Mouse (Mus musculus) CH12.LX (cell line): Measurements from ENCODE around the gene Gramd1b. TPM values are rescaled to one million over a fixed set of nuclear protein-coding genes. Genes with fewer than 3 reads are reported as not detected.

Source experiments
- DNase-seq: peaks from one replicate; pipeline ENCODE4 v3.0.0-alpha.2; 2013; ENCODE audit errors: extremely low read depth
- H3K27ac ChIP-seq: 2 replicates; pipeline ENCODE4 v1.5.1; 2012; ENCODE audit warnings: low read depth, mild to moderate bottlenecking, control low read depth, moderate library complexity; ENCODE audit not compliant: insufficient read depth
- H3K27me3 ChIP-seq: replicated peaks from 2 replicates; pipeline ENCODE3; 2012; ENCODE audit warnings: inconsistent platforms
- H3K36me3 ChIP-seq, 2 experiments: replicated peaks in 1 of 2; 2 replicates each; pipeline versions ENCODE3 to v1.6.1; 2012; ENCODE audit warnings: inconsistent platforms in 1 of 2, low read length in 1 of 2, mild to moderate bottlenecking in 1 of 2, mixed read lengths in 1 of 2, moderate library complexity in 1 of 2; ENCODE audit not compliant: control insufficient read depth in 1 of 2, insufficient read depth in 1 of 2
- H3K4me1 ChIP-seq, 2 experiments: 2 replicates each; pipeline ENCODE4 v1.6.1; 2012; ENCODE audit warnings: inconsistent platforms in 1 of 2, moderate library complexity in 1 of 2; ENCODE audit not compliant: insufficient read depth in 2 of 2, control insufficient read depth in 1 of 2
- H3K4me2 ChIP-seq: 2 replicates; pipeline ENCODE4 v1.6.1; 2012; ENCODE audit warnings: low read depth, mild to moderate bottlenecking, control low read depth; ENCODE audit not compliant: poor library complexity, insufficient read depth, severe bottlenecking
- H3K4me3 ChIP-seq, 3 experiments: fragments of 150-350 bp in 1 of 3; sonication (generic) in 1 of 3; replicated peaks in 1 of 3; 2 replicates each; pipeline versions ENCODE3 to v1.5.1; 2011 to 2012; ENCODE audit warnings: low read depth in 2 of 3, low read length in 2 of 3, mild to moderate bottlenecking in 2 of 3, moderate library complexity in 2 of 3, control low read depth in 1 of 3, improper control_type of control experiment in 1 of 3, inconsistent platforms in 1 of 3, mixed read lengths in 1 of 3; ENCODE audit not compliant: poor library complexity in 1 of 3
- H3K79me2 ChIP-seq: replicated peaks from 2 replicates; pipeline ENCODE4 v1.6.1; 2012; ENCODE audit warnings: mild to moderate bottlenecking, moderate library complexity; ENCODE audit not compliant: control insufficient read depth, poor library complexity, insufficient read depth, severe bottlenecking; ENCODE audit errors: extremely low read depth
- H3K9ac ChIP-seq: 2 replicates; pipeline ENCODE4 v1.6.1; 2012; ENCODE audit warnings: low read depth, mild to moderate bottlenecking, control low read depth, moderate library complexity; ENCODE audit not compliant: insufficient read depth
- H3K9me3 ChIP-seq: replicated peaks from 2 replicates; pipeline ENCODE3; 2012; ENCODE audit warnings: low read length, inconsistent platforms, mixed read lengths
- CTCF ChIP-seq, 2 experiments: IDR thresholded peaks in 1 of 2; conservative IDR thresholded peaks in 1 of 2; 2 replicates each; pipeline ENCODE4 v1.5.1; 2011 to 2012; ENCODE audit warnings: low read depth in 2 of 2, low read length in 2 of 2, improper control_type of control experiment in 1 of 2, inconsistent platforms in 1 of 2, mild to moderate bottlenecking in 1 of 2, moderate library complexity in 1 of 2
- EP300 ChIP-seq: IDR thresholded peaks from 2 replicates; pipeline ENCODE4 v1.6.1; 2011; ENCODE audit warnings: low read length, improper control_type of control experiment
- JUN ChIP-seq: IDR thresholded peaks from 2 replicates; pipeline ENCODE4 v1.6.1; 2011; ENCODE audit warnings: low read depth, mild to moderate bottlenecking, low read length, improper control_type of control experiment, moderate library complexity; ENCODE audit not compliant: insufficient read depth
- JUND ChIP-seq: conservative IDR thresholded peaks from 2 replicates; pipeline ENCODE4 v1.6.1; 2011; ENCODE audit warnings: low read depth, low read length, improper control_type of control experiment
- MAX ChIP-seq: IDR thresholded peaks from 2 replicates; pipeline ENCODE4 v1.6.1; 2011; ENCODE audit warnings: low read length, improper control_type of control experiment
- MAZ ChIP-seq: IDR thresholded peaks from 2 replicates; pipeline ENCODE4 v1.6.1; 2012; ENCODE audit warnings: low read depth, mild to moderate bottlenecking, inconsistent platforms, low read length, improper control_type of control experiment, moderate library complexity
- MEF2A ChIP-seq: IDR thresholded peaks from 2 replicates; pipeline ENCODE4 v1.6.1; 2014; ENCODE audit warnings: low read depth, mild to moderate bottlenecking, inconsistent platforms, low read length, improper control_type of control experiment, borderline replicate concordance
- MXI1 ChIP-seq: IDR thresholded peaks from 2 replicates; pipeline ENCODE4 v1.6.1; 2011; ENCODE audit warnings: mild to moderate bottlenecking, low read depth, low read length, improper control_type of control experiment
- PAX5 ChIP-seq: IDR thresholded peaks from 2 replicates; pipeline ENCODE4 v1.6.1; 2012; ENCODE audit warnings: low read length, inconsistent platforms, mixed read lengths
- RAD21 ChIP-seq: IDR thresholded peaks from 2 replicates; pipeline ENCODE4 v1.6.1; 2011; ENCODE audit warnings: low read depth, mild to moderate bottlenecking, low read length, improper control_type of control experiment, moderate library complexity
- SMC3 ChIP-seq: IDR thresholded peaks from 2 replicates; pipeline ENCODE4 v1.6.1; 2011; ENCODE audit warnings: low read depth, low read length, improper control_type of control experiment
- TBP ChIP-seq: conservative IDR thresholded peaks from 2 replicates; pipeline ENCODE4 v1.6.1; 2011; ENCODE audit warnings: low read depth, low read length, improper control_type of control experiment
- TCF12 ChIP-seq: IDR thresholded peaks from 2 replicates; pipeline ENCODE4 v1.6.1; 2014; ENCODE audit warnings: low read depth, mild to moderate bottlenecking, inconsistent platforms, low read length, improper control_type of control experiment
- USF1 ChIP-seq: IDR thresholded peaks from 2 replicates; pipeline ENCODE4 v1.6.1; 2014; ENCODE audit warnings: low read depth, mild to moderate bottlenecking, inconsistent platforms, low read length, improper control_type of control experiment
- USF2 ChIP-seq: conservative IDR thresholded peaks from 2 replicates; pipeline ENCODE4 v1.6.1; 2011; ENCODE audit warnings: low read depth, low read length, improper control_type of control experiment
- ZC3H11A ChIP-seq: IDR thresholded peaks from 2 replicates; pipeline ENCODE4 v1.6.1; 2012; ENCODE audit warnings: low read depth, mild to moderate bottlenecking, inconsistent platforms, low read length, improper control_type of control experiment
- ZKSCAN1 ChIP-seq: IDR thresholded peaks from 2 replicates; pipeline ENCODE4 v1.6.1; 2012; ENCODE audit warnings: low read depth, inconsistent platforms, low read length, improper control_type of control experiment, borderline replicate concordance
- dilution Hi-C: fragments of 300-500 bp; cut with MboI; formaldehyde crosslinking; loops from 2 replicates; pipeline ENCODE4 v1.14.3; 2020; ENCODE audit warnings: low sequenced_read_pairs; ENCODE audit not compliant: extremely low pct_unique_long_range_greater_than_20kb, extremely low pct_ligation_motif_present
- in situ Hi-C: fragments of 300-500 bp; cut with MboI; formaldehyde crosslinking; loops from 3 replicates; pipeline ENCODE4 v1.14.3; 2019; ENCODE audit warnings: low sequenced_read_pairs, low pct_ligation_motif_present, low pct_unique_long_range_greater_than_20kb, mixed read lengths
- polyA plus RNA-seq: library from polyadenylated mRNA; unstranded; fragments of >175 nt; gene quantifications from 2 replicates; pipeline ENCODE4 v1.2.1, GENCODE M21; 2012; ENCODE audit warnings: low read depth; ENCODE audit not compliant: insufficient read length
- total RNA-seq, 2 experiments: library from RNA; depleted of rRNA; stranded (reverse); fragments of 300-350 nt in 1 of 2; fragments of >200 nt in 1 of 2; gene quantifications; 2 replicates each; pipeline ENCODE4 v1.2.3; 2012 to 2014

Gramd1b gene
- total and polyA plus RNA-seq, 3 experiments: 13.3 to 40.8 (median 16.7) TPM

GRCm38 (mm10) chr9:40263874-40264273 is 267.3 kb downstream of the Gramd1b start:
- Histone ChIP-seq H3K9ac (no peak overlapping the region), H3K4me1 (no peaks in the 10 kb centered on the region), H3K36me3 (no peaks in the 10 kb centered on the region), H3K4me2 (no peak overlapping the region), H3K4me3 (no peak overlapping the region)
- no peak for TF ChIP-seq USF2
- TF ChIP-seq ZKSCAN1: no peak
- no peak for TF ChIP-seq MAX
- no peak for TF ChIP-seq ZC3H11A
- TF ChIP-seq TBP: no peak
- no peak for TF ChIP-seq USF1
- no peak for TF ChIP-seq RAD21
- no peak for TF ChIP-seq PAX5
- no peak for TF ChIP-seq MXI1
- TF ChIP-seq SMC3: no peak
- TF ChIP-seq JUN: no peak
- no peak for TF ChIP-seq MEF2A
- no peak for TF ChIP-seq MAZ
- TF ChIP-seq, all 38 proteins: peak for 0
- Histone ChIP-seq H3K79me2 (no peaks in the 10 kb centered on the region), H3K27ac (no peak overlapping the region), H3K9me3 (no peaks in the 10 kb centered on the region), H3K27me3 (no peaks in the 10 kb centered on the region)
- dilution Hi-C loops: no loop called here
- in situ Hi-C loops: no loop called here
- no peak for DNase-seq

- no peak for DNase-seq
- H3K27ac ChIP-seq: no peak overlapping the region
- no peaks in the 10 kb centered on the region for H3K36me3 ChIP-seq
- H3K4me2 ChIP-seq: no peak overlapping the region
- H3K4me3 ChIP-seq: no peak overlapping the region
- in situ Hi-C loops: no loop called here
- no peaks in the 10 kb centered on the region for H3K4me1 ChIP-seq
- no peak for TF ChIP-seq PAX5
- no peak for TF ChIP-seq CTCF (conservative IDR thresholded peaks at IDR 0.05 in 1 of 2, IDR thresholded peaks at IDR 0.05 in 1 of 2; ENCODE audit: low read depth in 2 of 2, low read length in 2 of 2)
- TF ChIP-seq TCF12: no peak
- no peak for TF ChIP-seq SMC3
- TF ChIP-seq JUND: no peak
- TF ChIP-seq EP300: no peak
- no peak for TF ChIP-seq ZC3H11A
- TF ChIP-seq, all 38 proteins: peak for 0
- Histone ChIP-seq H3K27me3 (no peaks in the 10 kb centered on the region), H3K79me2 (no peaks in the 10 kb centered on the region), H3K9me3 (peaks cover 4% of the 10 kb centered on the region), H3K9ac (no peak overlapping the region)
- dilution Hi-C loops: no loop called here
These were observed 278.7 kb downstream of the Gramd1b start for GRCm38 (mm10) chr9:40252459-40252858.
